ENCODE assay signal across 12 mouse cellular contexts in genomic region chr11:54777387-54778130, GRCm38 (mm10). TPM values are rescaled to one million over a fixed set of nuclear protein-coding genes. Genes with fewer than 3 reads are reported as not detected.
DNase-seq lines count a peak whose midpoint lies in the region; ATAC-seq and TF ChIP-seq lines count a peak whose summit lies in the region.
"Had no signal": no experiment of that assay in that cellular context is flagged by ENCODE, and none has a peak within 500 bp of the region (broad histone marks: within the 10 kb centered on the region; RNA-seq: fewer than 3 reads in every experiment).

No protein-coding gene starts in this region.

- peaks cover 9% of the 10 kb centered on the region for H3K4me1 ChIP-seq in olfactory bulb, adult 2 months (ENCODE audit: control insufficient read depth, insufficient read depth, low read length)

- TF ChIP-seq POLR2A in olfactory bulb, adult 2 months (IDR thresholded peaks at IDR 0.05; ENCODE audit: insufficient read depth, low read depth, low read length): no peak

- no peak for DNase-seq in left cerebral cortex, adult 2 months (ENCODE audit: extremely low spot score in 1 of 2, low spot score in 2 of 2)
- DNase-seq in left cerebral cortex, postnatal 36 days (ENCODE audit: low spot score in 2 of 2): no peak
- DNase-seq in ZHBTc4 (ENCODE audit: low read depth, low spot score): peak; percentile 62
- DNase-seq: cerebellum, postnatal 14 days; left cerebral cortex, postnatal 4 days had no signal

- WGBS in olfactory bulb, adult 2 months: 62% methylated on average over 6 of the region's 6 CpGs

- no peak overlapping the region for H3K4me3 ChIP-seq in left cerebral cortex, adult 2 months
- H3K4me3 ChIP-seq in olfactory bulb, adult 2 months (ENCODE audit: insufficient read depth, low read depth, low read length): no peak overlapping the region
- H3K4me3 ChIP-seq: liver, embryonic 12.5 days had no signal

- no peak for TF ChIP-seq CTCF in left cerebral cortex, adult 2 months (IDR thresholded peaks at IDR 0.05)
- no peak for TF ChIP-seq CTCF in olfactory bulb, adult 2 months (IDR thresholded peaks at IDR 0.05; ENCODE audit: insufficient read depth, low read depth, low read length)

- peak overlapping the region; percentile 76 for H3K27ac ChIP-seq in left cerebral cortex, adult 2 months
- H3K27ac ChIP-seq in olfactory bulb, adult 2 months (ENCODE audit: insufficient read depth, low read depth, low read length): peak overlapping the region; percentile 86
- H3K27ac ChIP-seq: liver, embryonic 12.5 days had no signal

- intact Hi-C loops in left cerebral cortex, adult 2 months (cut with DNase I): loop anchor here (2.0 kb wide), 2 partner anchors 45 to 55 kb away; no protein-coding TSS in a partner anchor
- intact Hi-C loops in left cerebral cortex, postnatal 36 days (cut with DNase I): no loop called here

- ATAC-seq in CD4-positive, CD25-positive, alpha-beta regulatory T cell, adult 4 months: peak; percentile 13
- ATAC-seq in frontal cortex, adult (ENCODE audit: low TSS enrichment): no peak
- ATAC-seq in cerebellum, adult (ENCODE audit: insufficient number of reproducible peaks, low FRiP score, low TSS enrichment): no peak
- ATAC-seq: forebrain, embryonic 14.5 days; intestine, embryonic 16.5 days; liver, embryonic 12.5 days had no signal

RNA-seq across cellular contexts. Expression of gene Cdc42se2, which starts 9.9 kb away (rescaled TPM):
- total RNA-seq in left cerebral cortex, adult 2 months (2021): 100 to 1,000 TPM; 122 to 126 TPM
- 100 to 1,000 TPM; 130 to 148 TPM for total RNA-seq in left cerebral cortex, postnatal 36 days (2021)
- polyA plus RNA-seq in CD4-positive, CD25-positive, alpha-beta regulatory T cell, adult 4 months (2017; shearing (Covaris generic)): 100 to 1,000 TPM; 369 to 477 TPM
- polyA plus RNA-seq in olfactory bulb, adult 2 months (2012; ENCODE audit: insufficient read depth, insufficient read length, low replicate concordance, missing spikeins): 199 and 303 TPM in 2 replicates
